Mouse (Mus musculus) myocyte (in vitro differentiated cells): ENCODE measurements at regions not wholly inside any gene's neighbourhood (a gene's known extent, or its start where the extent isn't known, plus 50 kb on each side); places are given as distances from the start of the nearest gene placed in this dataset.

Experiments
- E2F4 ChIP-seq: IDR thresholded peaks from one replicate; pipeline ENCODE4 v1.6.1; 2011; ENCODE audit warnings: mild to moderate bottlenecking, control low read depth, moderate library complexity; ENCODE audit not compliant: insufficient read depth
- MYOG ChIP-seq, 3 experiments: IDR thresholded peaks; one replicate each; pipeline ENCODE4 v1.6.1; 2011; ENCODE audit warnings: control low read depth in 2 of 3, low read depth in 2 of 3, mild to moderate bottlenecking in 2 of 3; ENCODE audit not compliant: insufficient read length in 2 of 3, control insufficient read depth in 1 of 3, insufficient read depth in 1 of 3
- POLR2A ChIP-seq: IDR thresholded peaks from one replicate; pipeline ENCODE4 v1.6.1; 2011; ENCODE audit warnings: low read depth, mild to moderate bottlenecking, control low read depth, moderate library complexity; ENCODE audit not compliant: insufficient read length
- TCF3 ChIP-seq: IDR thresholded peaks from one replicate; pipeline ENCODE4 v1.6.1; 2011; ENCODE audit warnings: low read depth, control low read depth; ENCODE audit not compliant: insufficient read length
- USF1 ChIP-seq: IDR thresholded peaks from one replicate; pipeline ENCODE4 v1.6.1; 2011; ENCODE audit warnings: low read depth, mild to moderate bottlenecking, control low read depth, moderate library complexity

GRCm38 (mm10) chr17:14539191-14539590, 154.8 kb downstream of the Thbs2 start:
- TF ChIP-seq POLR2A (no peak), TCF3 (no peak), USF1 (no peak), MYOG (IDR thresholded peaks at IDR 0.05; ENCODE audit: control insufficient read depth in 1 of 3, insufficient read depth in 1 of 3, insufficient read length in 2 of 3, low read depth in 2 of 3) (no peak), E2F4 (no peak)
